Mouse (Mus musculus): ENCODE results near the gene Ptpn13.

DNA sequence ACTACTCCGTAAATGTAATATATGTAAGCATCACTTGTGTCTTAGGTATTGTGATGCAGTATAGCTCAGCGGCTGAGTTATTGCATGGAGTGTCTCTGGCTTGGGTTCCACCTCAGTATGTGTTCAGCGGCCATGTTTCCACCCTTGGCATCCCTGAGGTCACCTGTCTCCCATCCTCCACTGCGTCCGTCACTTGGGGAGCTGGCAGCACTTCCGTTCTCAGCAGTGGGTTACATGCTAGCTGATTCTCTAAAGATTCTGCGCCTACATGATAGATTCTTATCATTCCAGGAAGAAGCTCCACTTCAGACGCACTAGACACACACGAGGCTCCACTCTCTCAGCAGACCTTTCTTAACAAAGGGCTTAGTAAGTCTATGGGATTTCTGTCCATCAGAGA, 76.1 kb downstream of the Ptpn13 start:
- TF ChIP-seq CTCF (IDR thresholded peaks at IDR 0.05; ENCODE audit: control insufficient read depth, insufficient read depth, insufficient replicate concordance, low read depth, low read length) (no peak), POLR2A (IDR thresholded peaks at IDR 0.05; ENCODE audit: control insufficient read depth, low read depth, low read length) (no peak)
